Mouse (Mus musculus) thymus, postnatal 25 days (tissue): ENCODE results near the gene Tcf7l1.

Experiments used
- DNase-seq: peaks from one replicate; pipeline ENCODE4 v3.0.0; 2022

Gene Tcf7l1

DNA sequence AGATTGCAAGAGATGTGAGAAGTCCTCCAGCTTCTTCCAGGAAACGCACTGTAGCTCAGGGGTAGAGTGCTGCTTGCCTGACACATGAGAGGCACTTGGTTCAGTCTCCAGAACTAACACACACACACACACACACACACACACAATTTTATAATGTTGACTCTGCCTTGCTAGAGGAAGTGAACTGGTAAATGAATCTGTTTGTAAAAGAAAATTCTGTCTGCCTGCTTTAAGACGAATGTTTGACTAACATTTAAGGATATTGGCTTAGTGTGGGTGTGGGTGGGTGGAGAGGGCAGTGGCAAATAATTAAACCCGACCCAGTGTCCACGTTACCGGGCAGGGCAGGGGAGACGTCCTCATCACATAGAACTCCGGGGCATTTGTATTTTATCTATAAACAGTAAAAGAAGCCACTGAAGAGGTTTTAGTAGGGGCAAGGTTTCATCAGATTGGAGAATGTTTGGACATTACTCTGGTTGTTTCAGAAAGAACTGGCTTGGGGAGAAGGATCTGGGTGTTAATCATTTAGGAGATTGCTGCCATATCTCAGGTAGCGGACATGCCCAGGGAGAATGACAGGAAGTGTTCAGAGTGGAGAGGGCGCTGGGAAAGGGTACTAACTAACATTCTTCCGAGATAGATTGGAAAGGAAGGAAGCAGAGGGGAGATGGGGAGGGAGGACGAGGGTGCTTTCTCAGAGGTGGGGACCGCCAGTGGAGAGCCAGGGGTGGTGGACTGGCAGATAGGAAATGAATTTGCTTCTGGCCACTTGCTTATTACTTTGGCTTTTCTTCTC is 169.1 kb downstream of the Tcf7l1 start:
- DNase-seq: no peak

DNA sequence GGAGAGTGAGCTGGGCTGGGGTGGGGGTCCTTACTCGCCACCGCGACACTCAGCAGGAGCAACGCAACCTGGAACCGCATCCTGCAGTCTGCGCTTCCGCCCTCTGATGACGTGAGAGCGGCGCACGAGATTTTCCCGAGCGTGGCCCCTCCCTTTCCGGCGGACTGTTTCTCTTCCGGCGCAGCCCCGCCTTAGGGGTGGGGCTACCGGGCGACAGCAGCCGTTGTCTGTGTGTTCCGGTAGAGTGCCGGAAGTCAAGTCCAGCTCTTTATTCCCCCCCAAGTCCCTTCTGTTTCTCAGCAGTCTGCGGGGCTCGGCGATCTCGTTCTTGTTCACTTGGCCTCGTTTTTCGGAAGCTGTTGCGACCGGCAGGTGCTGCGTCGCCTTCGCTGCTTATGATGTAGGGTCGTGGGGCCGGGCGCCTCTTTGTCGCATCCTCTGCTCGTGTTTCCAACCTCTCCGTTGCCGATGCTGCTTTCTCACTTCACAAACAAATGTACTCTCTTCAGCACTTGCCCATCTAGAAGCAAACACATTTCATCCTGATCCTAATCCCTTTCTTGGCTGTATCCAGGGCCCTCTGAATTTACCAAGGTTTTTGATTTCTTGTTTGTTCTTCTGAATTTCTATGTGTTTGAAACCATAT is 172.3 kb downstream of the Tcf7l1 start, which contains the start of gene Tgoln1:
Gene Tgoln1, minus strand, starts transcription at position 358 of the 646 bp plus-strand sequence.
- peak; percentile 97 for DNase-seq

DNA sequence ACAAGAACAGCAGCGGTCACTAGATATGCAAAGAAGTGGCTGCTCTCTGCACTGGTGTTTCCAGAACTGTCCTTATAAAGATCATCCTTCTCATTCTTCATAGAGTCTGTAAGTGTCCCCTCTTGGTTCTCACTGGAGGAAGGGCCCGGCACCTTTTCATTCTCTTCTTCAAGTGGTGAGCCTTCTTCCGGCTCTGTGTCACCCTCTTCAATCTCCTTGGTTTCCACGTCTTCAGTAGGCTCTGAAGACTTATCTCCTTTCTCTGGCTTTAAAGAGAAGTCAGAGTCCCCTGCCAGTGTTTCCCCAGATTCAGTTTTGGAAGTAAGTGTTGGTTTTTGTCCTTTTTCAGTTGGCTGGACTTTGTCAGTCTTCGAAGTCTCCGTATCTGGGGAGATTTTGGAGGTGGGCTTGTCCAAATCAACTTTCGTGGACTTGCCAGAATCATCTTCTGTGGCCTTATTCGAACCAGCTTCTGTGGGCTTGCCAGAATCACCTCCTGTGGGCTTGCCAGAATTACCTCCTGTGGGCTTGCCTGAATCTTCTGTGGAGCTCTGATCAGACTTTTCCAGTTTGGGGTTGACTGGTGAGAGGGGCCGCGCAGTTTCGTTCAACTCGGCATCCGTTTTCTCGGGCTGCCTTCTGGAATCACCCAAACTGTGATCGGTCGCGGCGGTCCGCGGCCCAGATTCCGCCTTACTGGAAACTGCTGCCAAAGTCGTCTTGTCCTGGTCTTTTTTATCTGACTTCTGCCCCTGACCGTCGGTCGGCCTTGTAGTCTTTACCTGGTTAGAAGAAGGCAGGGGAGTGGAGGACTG is 173.3 kb downstream of the Tcf7l1 start:
- DNase-seq: no peak

GRCm38 (mm10) chr6:72615151-72615550 is 173.9 kb downstream of the Tcf7l1 start:
- DNase-seq: no peak

- DNase-seq: no peak
Observed at GRCm38 (mm10) chr6:72610261-72610660, 178.8 kb downstream of the Tcf7l1 start.

DNA sequence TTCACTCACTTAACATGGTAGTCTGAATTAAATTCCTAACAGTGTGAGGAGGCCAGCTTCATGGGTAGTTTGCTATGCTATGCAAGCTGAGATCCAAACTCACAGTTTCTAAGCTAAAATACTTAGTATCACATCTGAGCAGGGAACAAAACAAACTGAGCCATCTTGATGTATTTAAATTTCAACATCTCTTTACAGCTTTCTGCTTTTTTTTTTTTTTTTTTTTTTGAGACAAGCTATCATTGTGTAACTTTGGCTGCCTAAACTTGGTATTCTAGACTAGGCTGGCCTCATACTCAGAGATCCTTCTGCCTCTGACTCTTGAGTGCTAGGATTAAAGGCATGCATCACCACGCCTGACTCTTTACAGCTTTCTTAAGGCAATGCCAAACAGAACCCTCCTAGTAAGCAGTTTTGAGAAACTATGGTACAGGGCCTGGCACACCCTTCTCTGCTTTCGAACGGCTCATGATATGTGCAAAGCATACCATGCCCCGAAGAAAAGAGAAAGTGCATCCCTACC is 180.3 kb downstream of the Tcf7l1 start:
- no peak for DNase-seq

DNA sequence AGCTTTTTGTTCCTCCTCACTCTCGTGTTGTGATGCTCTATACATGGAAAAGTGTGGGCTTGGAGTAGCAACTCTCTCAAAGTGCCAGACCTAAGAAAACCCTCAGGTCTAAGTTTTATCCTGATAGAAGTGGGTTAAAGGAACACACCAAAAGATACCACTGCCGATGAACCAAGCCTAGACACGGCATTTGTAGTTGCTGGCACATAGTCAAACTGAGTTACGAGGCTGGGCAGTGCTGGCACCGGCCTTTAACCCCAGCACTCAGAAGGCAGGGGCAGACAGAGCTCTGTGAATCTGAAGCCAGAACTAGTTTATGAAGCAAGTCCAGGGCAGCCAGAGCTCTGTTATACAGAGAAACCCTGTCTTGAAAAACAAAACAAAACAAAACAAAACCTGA is 181.4 kb downstream of the Tcf7l1 start:
- no peak for DNase-seq

DNA sequence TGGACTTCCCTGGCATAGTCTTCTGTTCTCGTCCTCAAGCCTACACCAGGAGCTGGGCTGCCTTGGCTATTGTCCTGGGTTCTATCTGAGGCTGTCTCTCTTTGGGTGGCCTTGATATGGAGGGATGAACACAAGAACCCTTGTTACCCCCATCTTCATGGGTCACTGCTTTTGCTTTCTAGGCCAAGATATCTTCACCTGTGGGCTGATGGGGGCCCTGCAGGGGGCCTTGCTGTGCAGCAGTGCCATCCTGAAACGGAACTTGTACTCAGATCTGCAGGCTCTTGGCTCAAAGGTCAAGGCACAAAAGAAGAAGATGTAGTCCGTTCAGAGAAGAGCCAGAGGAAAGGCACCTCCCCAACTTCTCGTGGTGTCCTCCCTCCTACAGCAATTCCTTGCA is 182.0 kb downstream of the Tcf7l1 start:
- DNase-seq: no peak

DNA sequence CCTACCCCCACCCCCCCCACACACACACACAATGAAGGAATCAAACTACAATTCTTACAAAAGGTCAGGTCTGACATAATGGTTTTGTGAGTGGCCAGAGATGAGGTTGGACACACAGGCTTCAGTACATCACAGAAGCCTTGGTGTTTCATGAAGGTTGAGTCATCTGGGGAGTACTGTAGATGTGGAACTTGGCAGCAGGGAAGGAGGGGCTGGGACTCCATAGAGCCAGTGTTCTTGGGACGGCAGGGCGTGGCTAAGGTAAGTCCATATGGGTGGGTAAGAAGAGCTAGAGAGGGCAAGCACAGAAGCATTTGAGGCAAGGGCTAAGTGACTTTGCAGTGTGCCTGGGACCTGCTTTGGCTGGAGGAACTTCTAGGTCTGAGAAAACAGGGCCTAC is 185.0 kb downstream of the Tcf7l1 start:
- DNase-seq: no peak

DNA sequence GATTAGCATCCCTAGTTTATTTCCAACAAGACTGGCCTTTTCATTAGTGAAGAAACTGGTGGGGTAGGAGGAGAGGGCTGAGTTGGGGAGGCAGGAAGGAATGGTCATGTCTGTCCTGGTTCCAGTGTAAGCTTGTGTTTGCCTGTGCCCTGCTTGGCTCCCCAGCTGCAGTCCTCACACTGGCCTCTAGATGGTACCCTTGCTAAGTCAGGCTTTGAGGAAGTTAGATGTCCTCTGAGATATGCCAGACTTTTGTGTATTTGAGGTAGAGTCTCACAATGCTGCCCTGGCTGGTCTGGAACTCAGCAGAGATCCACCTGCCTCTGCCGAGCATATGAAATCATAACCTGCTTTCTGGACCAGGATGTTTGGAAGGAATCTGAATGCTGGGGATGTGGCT is 187.3 kb downstream of the Tcf7l1 start:
- peak; percentile 88 for DNase-seq

- DNase-seq: no peak
Observed at GRCm38 (mm10) chr6:72600771-72601170, 188.3 kb downstream of the Tcf7l1 start.

GRCm38 (mm10) chr6:72600216-72600615 is 188.8 kb downstream of the Tcf7l1 start:
- no peak for DNase-seq

- DNase-seq: no peak
Observed at GRCm38 (mm10) chr6:72598791-72599557, 190.1 kb downstream of the Tcf7l1 start.

- peak; percentile 84 for DNase-seq
Observed at GRCm38 (mm10) chr6:72597956-72598753, 190.9 kb downstream of the Tcf7l1 start, which contains the start of the genes Elmod3 and Retsat. Gene Elmod3 (minus strand): TSS chr6:72598413. Gene Retsat (plus strand): TSS chr6:72598475.

DNA sequence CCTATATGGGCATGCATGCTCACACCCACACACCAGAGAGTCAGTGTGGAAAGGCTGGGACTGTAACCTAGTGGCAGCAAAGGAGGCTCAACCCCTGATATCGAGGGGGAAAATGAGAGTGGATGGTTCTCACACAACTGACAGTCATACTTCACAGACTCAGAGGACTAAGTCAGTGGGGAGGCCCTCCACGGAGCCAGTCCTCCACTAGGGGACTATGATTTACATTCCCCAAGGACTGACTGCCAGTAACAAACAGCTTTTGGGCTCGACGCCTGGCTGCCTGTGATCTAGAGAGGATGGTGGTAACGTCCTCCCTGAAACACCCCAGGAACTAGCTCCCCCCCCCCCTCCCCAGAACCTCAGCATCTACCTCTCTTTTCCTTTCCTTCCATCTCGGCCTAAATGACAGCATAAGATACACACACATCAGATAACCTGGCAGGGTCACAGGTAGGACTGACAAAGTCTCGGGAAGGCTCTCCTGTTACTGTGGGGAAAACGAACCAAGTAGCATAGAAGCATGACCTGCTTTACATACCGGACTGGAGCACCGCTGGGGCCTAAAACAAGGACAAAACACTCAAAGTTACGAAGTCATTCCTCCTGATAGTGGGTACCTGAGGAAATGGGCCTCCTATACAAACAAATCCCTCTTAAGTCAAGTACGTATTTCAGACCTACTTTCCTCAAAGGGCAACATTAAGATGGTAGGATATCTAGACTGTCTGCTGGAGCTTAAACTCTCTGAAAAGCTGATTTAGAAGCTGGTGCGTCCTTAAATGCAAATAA is 191.8 kb downstream of the Tcf7l1 start:
- no peak for DNase-seq

DNA sequence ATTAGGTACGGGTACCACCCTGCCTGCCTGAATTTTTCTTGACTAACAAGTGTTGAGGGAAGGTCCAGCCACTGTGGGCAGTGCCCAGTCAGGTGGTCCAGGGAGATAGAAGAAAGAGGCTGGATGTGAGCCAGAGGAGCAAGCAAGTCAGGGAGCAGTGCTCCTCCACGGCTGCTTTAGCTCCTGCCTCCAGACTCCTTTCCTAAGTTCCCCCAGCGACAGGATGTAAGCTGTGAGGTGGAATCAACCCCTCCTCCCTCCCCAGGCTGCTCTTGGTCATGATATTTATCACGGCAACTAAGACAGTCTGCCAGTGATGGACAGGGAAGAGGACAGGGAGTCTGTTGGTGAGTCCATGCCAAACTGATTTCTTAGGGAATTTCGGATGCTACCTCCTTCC is 195.1 kb downstream of the Tcf7l1 start:
- no peak for DNase-seq

DNA sequence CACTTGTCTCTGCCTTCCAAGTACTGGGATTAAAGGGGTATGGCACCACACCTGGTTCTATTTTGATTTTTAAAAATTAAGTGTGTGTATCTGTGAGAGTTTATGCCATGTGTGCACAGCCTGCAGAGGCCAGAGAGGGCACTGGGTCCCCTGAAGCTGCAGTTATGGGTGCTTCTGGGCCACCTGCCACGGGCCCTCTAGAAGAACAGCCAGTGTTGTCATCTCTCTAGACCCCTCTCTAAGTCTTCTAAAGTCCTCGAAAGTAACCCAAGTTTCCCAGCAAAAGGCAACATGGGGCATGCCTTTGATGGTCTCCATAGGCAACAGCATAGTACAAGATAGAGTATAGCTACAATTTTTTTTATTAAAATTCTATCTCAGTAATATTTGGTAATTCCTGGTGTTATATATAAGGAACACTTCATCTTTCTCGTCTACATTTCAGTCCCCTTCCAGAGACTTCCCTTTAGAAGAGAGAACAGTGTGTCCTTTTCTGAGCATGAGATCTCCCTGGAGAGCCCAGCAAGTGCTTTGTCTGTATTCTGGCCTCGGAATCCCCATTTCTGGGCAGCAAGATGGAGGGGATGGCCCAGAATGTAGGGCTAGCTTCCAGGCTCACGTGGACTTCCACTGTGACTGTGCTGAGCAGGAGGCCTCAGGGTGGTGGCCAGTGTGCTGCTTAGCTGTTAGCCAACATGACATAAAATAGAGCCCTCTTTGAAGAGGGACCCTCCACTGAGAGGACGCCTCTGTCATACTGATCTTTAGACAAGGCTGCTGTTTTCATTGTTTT is 195.8 kb downstream of the Tcf7l1 start:
- DNase-seq: no peak

- DNase-seq: no peak
Observed at GRCm38 (mm10) chr6:72590111-72590510, 198.9 kb downstream of the Tcf7l1 start.

DNA sequence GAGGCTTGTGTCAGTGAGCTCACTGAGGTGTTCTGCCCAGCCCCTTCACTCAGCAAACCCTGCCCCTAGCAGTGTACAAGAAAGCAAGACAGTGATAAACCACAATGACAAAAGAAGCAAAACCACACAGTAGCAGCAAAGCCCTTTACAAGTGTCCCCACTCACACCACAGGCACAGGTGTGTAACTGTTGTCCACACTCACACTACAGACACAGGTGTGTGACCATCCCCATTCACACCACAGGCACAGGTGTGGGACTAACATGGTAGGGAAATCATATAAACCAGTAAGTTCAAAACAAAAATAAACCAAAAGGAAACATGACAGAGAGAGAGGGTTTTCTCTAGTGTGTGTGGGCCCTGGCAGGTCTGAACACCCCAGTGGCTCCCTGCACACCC is 200.7 kb downstream of the Tcf7l1 start:
- no peak for DNase-seq

- DNase-seq: no peak
Observed at GRCm38 (mm10) chr6:72586701-72587100, 202.4 kb downstream of the Tcf7l1 start.
